Mouse (Mus musculus) MEL (cell line): Measurements from ENCODE around the gene Dctn5. TPM values are rescaled to one million over a fixed set of nuclear protein-coding genes. Genes with fewer than 3 reads are reported as not detected.

Experiments
- DNase-seq: peaks from one replicate; pipeline ENCODE4 v3.0.0; 2011; ENCODE audit warnings: low read depth, low spot score
- H3K27ac ChIP-seq: 2 replicates; pipeline ENCODE4 v1.5.1; 2012; ENCODE audit warnings: low read depth, mild to moderate bottlenecking, control low read depth, low read length, moderate library complexity; ENCODE audit not compliant: control insufficient read depth
- H3K27me3 ChIP-seq, 2 experiments: fragments of 150-350 bp in 1 of 2; sonication (generic) in 1 of 2; 2 replicates each; pipeline ENCODE4 v1.6.1; 2012; ENCODE audit warnings: low read length in 2 of 2, mild to moderate bottlenecking in 2 of 2, improper control_type of control experiment in 1 of 2, moderate library complexity in 1 of 2; ENCODE audit not compliant: insufficient read depth in 2 of 2, control insufficient read depth in 1 of 2
- H3K36me3 ChIP-seq, 2 experiments: 2 replicates each; pipeline ENCODE4 v1.6.1; 2012 to 2014; ENCODE audit warnings: low read length in 2 of 2, improper control_type of control experiment in 1 of 2, inconsistent platforms in 1 of 2, mild to moderate bottlenecking in 1 of 2; ENCODE audit not compliant: insufficient read depth in 2 of 2, control insufficient read depth in 1 of 2
- H3K4me1 ChIP-seq, 2 experiments: fragments of 150-350 bp in 1 of 2; sonication (generic) in 1 of 2; 2 replicates each; pipeline ENCODE4 v1.6.1; 2012; ENCODE audit warnings: low read length in 2 of 2, improper control_type of control experiment in 1 of 2, mild to moderate bottlenecking in 1 of 2; ENCODE audit not compliant: insufficient read depth in 2 of 2, control insufficient read depth in 1 of 2
- H3K4me3 ChIP-seq, 2 experiments: fragments of 150-350 bp in 1 of 2; sonication (generic) in 1 of 2; 2 replicates each; pipeline ENCODE4 v1.5.1; 2012; ENCODE audit warnings: low read depth in 2 of 2, low read length in 2 of 2, mild to moderate bottlenecking in 2 of 2, moderate library complexity in 2 of 2, control low read depth in 1 of 2, improper control_type of control experiment in 1 of 2; ENCODE audit not compliant: control insufficient read depth in 1 of 2, insufficient read depth in 1 of 2
- H3K79me2 ChIP-seq: 2 replicates; pipeline ENCODE4 v1.6.1; 2012; ENCODE audit warnings: mild to moderate bottlenecking, low read length, moderate library complexity; ENCODE audit not compliant: control insufficient read depth, poor library complexity, insufficient read depth
- H3K9ac ChIP-seq: 2 replicates; pipeline ENCODE4 v1.6.1; 2012; ENCODE audit warnings: low read depth, mild to moderate bottlenecking, control low read depth, low read length, moderate library complexity; ENCODE audit not compliant: control insufficient read depth, poor library complexity, severe bottlenecking
- H3K9me3 ChIP-seq: fragments of 150-350 bp; sonication (generic); replicated peaks from 2 replicates; pipeline ENCODE4 v1.6.1; 2012; ENCODE audit warnings: mild to moderate bottlenecking, low read length, improper control_type of control experiment, moderate library complexity; ENCODE audit not compliant: insufficient read depth
- BHLHE40 ChIP-seq: IDR thresholded peaks from 2 replicates; pipeline ENCODE4 v1.6.1; 2012; ENCODE audit warnings: low read depth, mild to moderate bottlenecking, inconsistent platforms, low read length, improper control_type of control experiment, borderline replicate concordance
- CHD1 ChIP-seq: IDR thresholded peaks from 2 replicates; pipeline ENCODE4 v1.6.1; 2012; ENCODE audit warnings: low read depth, mild to moderate bottlenecking, inconsistent platforms, low read length, improper control_type of control experiment
- CTCF ChIP-seq, 3 experiments: IDR thresholded peaks in 2 of 3; conservative IDR thresholded peaks in 1 of 3; 2 replicates each; pipeline ENCODE4 v1.5.1; 2011 to 2012; ENCODE audit warnings: low read length in 3 of 3, low read depth in 2 of 3, mild to moderate bottlenecking in 2 of 3, improper control_type of control experiment in 1 of 3, inconsistent platforms in 1 of 3, mixed read lengths in 1 of 3, moderate library complexity in 1 of 3; ENCODE audit not compliant: control insufficient read depth in 1 of 3, insufficient read depth in 1 of 3, poor library complexity in 1 of 3, severe bottlenecking in 1 of 3
- E2F4 ChIP-seq: IDR thresholded peaks from 2 replicates; pipeline ENCODE4 v1.6.1; 2011; ENCODE audit warnings: low read depth, low read length, improper control_type of control experiment, borderline replicate concordance
- ETS1 ChIP-seq: IDR thresholded peaks from 2 replicates; pipeline ENCODE4 v1.6.1; 2012; ENCODE audit warnings: low read depth, mild to moderate bottlenecking, inconsistent platforms, low read length, improper control_type of control experiment, moderate library complexity
- GABPA ChIP-seq: IDR thresholded peaks from 2 replicates; pipeline ENCODE4 v1.6.1; 2012; ENCODE audit warnings: low read depth, mild to moderate bottlenecking, inconsistent platforms, low read length, improper control_type of control experiment, moderate library complexity
- GATA1 ChIP-seq: IDR thresholded peaks from 2 replicates; pipeline ENCODE4 v1.6.1; 2011; ENCODE audit warnings: low read depth, low read length, improper control_type of control experiment
- HCFC1 ChIP-seq: IDR thresholded peaks from 2 replicates; pipeline ENCODE4 v1.6.1; 2012; ENCODE audit warnings: low read depth, mild to moderate bottlenecking, inconsistent platforms, low read length, improper control_type of control experiment, moderate library complexity
- MAFK ChIP-seq: IDR thresholded peaks from 2 replicates; pipeline ENCODE4 v1.6.1; 2011; ENCODE audit warnings: low read depth, mild to moderate bottlenecking, low read length, improper control_type of control experiment, borderline replicate concordance
- MXI1 ChIP-seq: IDR thresholded peaks from 2 replicates; pipeline ENCODE4 v1.6.1; 2011; ENCODE audit warnings: mild to moderate bottlenecking, low read depth, low read length, improper control_type of control experiment
- MYB ChIP-seq: IDR thresholded peaks from 2 replicates; pipeline ENCODE4 v1.6.1; 2011; ENCODE audit warnings: mild to moderate bottlenecking, low read depth, low read length, improper control_type of control experiment
- SMC3 ChIP-seq: IDR thresholded peaks from 2 replicates; pipeline ENCODE4 v1.6.1; 2011; ENCODE audit warnings: low read depth, low read length, improper control_type of control experiment
- USF2 ChIP-seq, 2 experiments: IDR thresholded peaks; 2 replicates each; pipeline ENCODE4 v1.6.1; 2011 to 2012; ENCODE audit warnings: improper control_type of control experiment in 2 of 2, low read length in 2 of 2, borderline replicate concordance in 1 of 2, inconsistent platforms in 1 of 2, low read depth in 1 of 2, mild to moderate bottlenecking in 1 of 2; ENCODE audit not compliant: insufficient read depth in 1 of 2
- ZC3H11A ChIP-seq: IDR thresholded peaks from 2 replicates; pipeline ENCODE4 v1.6.1; 2012; ENCODE audit warnings: low read depth, mild to moderate bottlenecking, inconsistent platforms, low read length, improper control_type of control experiment
- ZKSCAN1 ChIP-seq: IDR thresholded peaks from 2 replicates; pipeline ENCODE4 v1.6.1; 2012; ENCODE audit warnings: low read depth, mild to moderate bottlenecking, inconsistent platforms, low read length, improper control_type of control experiment, moderate library complexity
- ZMIZ1 ChIP-seq: IDR thresholded peaks from 2 replicates; pipeline ENCODE4 v1.6.1; 2012; ENCODE audit warnings: low read depth, mild to moderate bottlenecking, inconsistent platforms, low read length, improper control_type of control experiment, moderate library complexity
- polyA plus RNA-seq, 2 experiments: library from polyadenylated mRNA; stranded (reverse) in 1 of 2; unstranded in 1 of 2; fragments of >175 nt in 1 of 2; fragments of >200 nt in 1 of 2; gene quantifications; 2 replicates each; pipeline versions ENCODE4 v1.2.1 to v1.2.4; 2012; ENCODE audit warnings: low replicate concordance in 2 of 2, low read depth in 1 of 2; ENCODE audit not compliant: insufficient read length in 2 of 2, insufficient read depth in 1 of 2, missing spikeins in 1 of 2
- total RNA-seq: library from RNA; depleted of rRNA; stranded (reverse); fragments of 300-350 nt; gene quantifications from 2 replicates; pipeline ENCODE4 v1.2.3, GENCODE M21; 2012

Dctn5 gene
- total and polyA plus RNA-seq, 3 experiments: 54.2 to 203 (median 71.3) TPM

DNA sequence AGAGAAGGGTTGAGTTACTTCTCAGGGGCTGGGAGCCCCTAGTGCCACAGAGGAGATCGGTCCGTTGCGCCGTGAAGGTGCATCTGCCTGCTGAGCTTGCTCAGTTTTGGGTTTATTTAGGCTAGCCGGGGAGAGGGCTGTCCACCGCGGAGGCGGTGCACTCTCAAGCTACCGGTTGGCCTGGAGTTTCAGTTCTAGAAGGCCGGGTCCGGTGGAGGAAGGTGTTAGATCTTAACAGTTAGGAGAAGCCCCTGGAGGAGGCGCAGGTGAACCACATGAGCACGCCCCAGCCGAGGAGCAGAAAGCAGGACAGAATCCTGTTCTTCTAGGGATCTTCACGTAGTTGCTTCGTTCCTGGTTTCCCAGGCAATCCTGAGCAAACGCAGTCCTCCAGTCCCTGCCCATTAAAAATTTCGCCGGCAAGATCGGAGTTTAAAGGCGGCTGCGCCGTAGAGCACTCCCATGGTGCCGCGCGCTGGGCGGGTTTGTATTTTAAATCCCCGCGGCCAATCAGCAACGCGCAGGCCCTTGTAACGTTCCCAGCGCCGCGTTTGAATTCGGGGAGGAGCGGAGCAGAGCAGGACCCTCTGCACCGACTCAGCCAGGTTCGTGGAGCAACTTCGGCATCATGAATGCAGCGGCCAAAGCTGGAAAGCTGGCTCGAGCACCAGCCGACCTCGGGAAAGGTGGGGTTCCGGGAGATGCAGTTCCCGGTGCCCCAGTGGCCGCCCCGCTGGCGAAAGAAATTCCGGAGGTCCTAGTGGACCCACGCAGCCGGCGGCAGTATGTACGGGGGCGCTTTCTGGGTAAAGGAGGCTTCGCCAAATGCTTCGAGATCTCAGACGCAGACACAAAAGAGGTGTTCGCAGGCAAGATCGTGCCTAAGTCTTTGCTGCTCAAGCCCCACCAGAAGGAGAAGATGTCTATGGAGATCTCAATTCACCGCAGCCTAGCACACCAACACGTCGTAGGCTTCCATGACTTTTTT, 26.4 kb downstream of the Dctn5 start, which contains the start of gene Plk1 (continued):
- no peak for TF ChIP-seq SMC3
- TF ChIP-seq ZMIZ1: peak; percentile 77; the same call in 1 of the 2 replicates
- no peak for TF ChIP-seq GATA1
- TF ChIP-seq CTCF (IDR thresholded peaks at IDR 0.05 in 2 of 3, conservative IDR thresholded peaks at IDR 0.05 in 1 of 3; ENCODE audit: control insufficient read depth in 1 of 3, insufficient read depth in 1 of 3, low read depth in 2 of 3, low read length in 3 of 3, poor library complexity in 1 of 3, severe bottlenecking in 1 of 3): no peak
- peak; percentile 81 for TF ChIP-seq HCFC1
- 0 out of 2 replicates have a peak, but pooled peaks have one; percentile 34 for TF ChIP-seq E2F4
- TF ChIP-seq BHLHE40: no peak
- TF ChIP-seq MYB: no peak
- no peak for TF ChIP-seq ZC3H11A
- TF ChIP-seq ETS1: no peak
- TF ChIP-seq USF2 (IDR thresholded peaks at IDR 0.05; ENCODE audit: borderline replicate concordance in 1 of 2, insufficient read depth in 1 of 2, low read depth in 1 of 2, low read length in 2 of 2): no peak
- TF ChIP-seq MAFK: no peak
- TF ChIP-seq CHD1: peak; percentile 55; the same call in 1 of the 2 replicates
- no peak for TF ChIP-seq GABPA

GRCm38 (mm10) chr7:122160037-122160436, 27.2 kb downstream of the Dctn5 start:
- Histone ChIP-seq H3K79me2 (peaks cover 48% of the 10 kb centered on the region), H3K9ac (peak overlapping the region; percentile 82), H3K4me3 (peak overlapping the region; percentile 65 to 98), H3K36me3 (peaks cover 9 to 21% of the 10 kb centered on the region in 2 experiments), H3K4me1 (peaks cover 8 to 19% of the 10 kb centered on the region in 2 experiments; a peak in 3 of 4 replicates), H3K27me3 (no peaks in the 10 kb centered on the region), H3K27ac (peak overlapping the region; percentile 85), H3K9me3 (no peaks in the 10 kb centered on the region)
- no peak for TF ChIP-seq BHLHE40
- peak; percentile 49 for DNase-seq

GRCm38 (mm10) chr7:122163766-122164165, 30.9 kb downstream of the Dctn5 start:
- Histone ChIP-seq H3K4me3 (no peak overlapping the region), H3K9me3 (no peaks in the 10 kb centered on the region), H3K9ac (no peak overlapping the region), H3K79me2 (peaks cover 39% of the 10 kb centered on the region), H3K27me3 (no peaks in the 10 kb centered on the region), H3K27ac (no peak overlapping the region), H3K36me3 (peaks cover 14 to 28% of the 10 kb centered on the region in 2 experiments), H3K4me1 (peaks cover 6 to 12% of the 10 kb centered on the region in 2 experiments; a peak in 3 of 4 replicates)
- no peak for DNase-seq
- TF ChIP-seq SMC3 (no peak), ZKSCAN1 (no peak), GATA1 (no peak), MYB (no peak), MXI1 (no peak), CTCF (IDR thresholded peaks at IDR 0.05 in 2 of 3, conservative IDR thresholded peaks at IDR 0.05 in 1 of 3; ENCODE audit: control insufficient read depth in 1 of 3, insufficient read depth in 1 of 3, low read depth in 2 of 3, low read length in 3 of 3, poor library complexity in 1 of 3, severe bottlenecking in 1 of 3) (no peak)
